Mouse (Mus musculus): ENCODE data around the gene Tgm3. TPM values are rescaled to one million over a fixed set of nuclear protein-coding genes. Genes with fewer than 3 reads are reported as not detected.

Tgm3 gene
- polyA plus RNA-seq, 1 experiment from 2014 or later = 0.14 TPM

- Histone ChIP-seq H3K4me2 (replicated peaks; ENCODE audit: low read depth, low read length) (no peak overlapping the region), H3K4me1 (ENCODE audit: control insufficient read depth, insufficient read depth, low read length) (no peaks in the 10 kb centered on the region), H3K36me3 (ENCODE audit: control insufficient read depth, insufficient read depth, low read length) (no peaks in the 10 kb centered on the region), H3K4me3 (ENCODE audit: low read depth, low read length) (no peak overlapping the region), H3K27ac (ENCODE audit: low read length) (no peak overlapping the region), H3K9ac (replicated peaks; ENCODE audit: low read depth, low read length) (no peak overlapping the region), H3K9me3 (ENCODE audit: control insufficient read depth, low read depth, low read length) (no peaks in the 10 kb centered on the region), H3K27me3 (ENCODE audit: control insufficient read depth, insufficient read depth, low read length) (no peaks in the 10 kb centered on the region)
- WGBS = 86% methylated on average over 6 of the region's 6 CpGs
- no peak for ATAC-seq (ENCODE audit: insufficient number of reproducible peaks, insufficient read depth, low FRiP score, low read depth)
These were observed 28.2 kb downstream of the Tgm3 start for GRCm38 (mm10) chr2:130040190-130040886.

GRCm38 (mm10) chr2:130043835-130044234 lies 31.7 kb downstream of the Tgm3 start:
- WGBS = 75% methylated on average over 4 of the region's 4 CpGs
- H3K27ac ChIP-seq (ENCODE audit: low read length) = no peak overlapping the region

GRCm38 (mm10) chr2:130047923-130048440 lies 35.8 kb downstream of the Tgm3 start:
- H3K4me1 ChIP-seq (ENCODE audit: control insufficient read depth, insufficient read depth, low read length) = no peaks in the 10 kb centered on the region
- no peak for ATAC-seq (ENCODE audit: insufficient number of reproducible peaks, insufficient read depth, low FRiP score, low read depth)
- H3K4me2 ChIP-seq (replicated peaks; ENCODE audit: low read depth, low read length) = no peak overlapping the region

More at GRCm38 (mm10) chr2:130043835-130044234, 31.7 kb downstream of the Tgm3 start:
- ATAC-seq (ENCODE audit: insufficient number of reproducible peaks, insufficient read depth, low FRiP score, low read depth) = no peak
- no peak overlapping the region for H3K9ac ChIP-seq (replicated peaks; ENCODE audit: low read depth, low read length)
- H3K4me2 ChIP-seq (replicated peaks; ENCODE audit: low read depth, low read length) = no peak overlapping the region
- no peaks in the 10 kb centered on the region for H3K36me3 ChIP-seq (ENCODE audit: control insufficient read depth, insufficient read depth, low read length)
- H3K4me1 ChIP-seq (ENCODE audit: control insufficient read depth, insufficient read depth, low read length) = no peaks in the 10 kb centered on the region
- H3K27me3 ChIP-seq (ENCODE audit: control insufficient read depth, insufficient read depth, low read length) = no peaks in the 10 kb centered on the region
- H3K4me3 ChIP-seq (ENCODE audit: low read depth, low read length) = no peak overlapping the region
- H3K9me3 ChIP-seq (ENCODE audit: control insufficient read depth, low read depth, low read length) = no peaks in the 10 kb centered on the region

GRCm38 (mm10) chr2:130048792-130049191 lies 36.6 kb downstream of the Tgm3 start:
- Histone ChIP-seq H3K9me3 (ENCODE audit: control insufficient read depth, low read depth, low read length) (no peaks in the 10 kb centered on the region), H3K4me1 (ENCODE audit: control insufficient read depth, insufficient read depth, low read length) (no peaks in the 10 kb centered on the region), H3K4me2 (replicated peaks; ENCODE audit: low read depth, low read length) (no peak overlapping the region), H3K36me3 (ENCODE audit: control insufficient read depth, insufficient read depth, low read length) (no peaks in the 10 kb centered on the region), H3K9ac (replicated peaks; ENCODE audit: low read depth, low read length) (no peak overlapping the region), H3K27me3 (ENCODE audit: control insufficient read depth, insufficient read depth, low read length) (no peaks in the 10 kb centered on the region), H3K4me3 (ENCODE audit: low read depth, low read length) (no peak overlapping the region), H3K27ac (ENCODE audit: low read length) (no peak overlapping the region)
- 75% methylated on average over 6 of the region's 6 CpGs for WGBS
- no peak for ATAC-seq (ENCODE audit: insufficient number of reproducible peaks, insufficient read depth, low FRiP score, low read depth)

More at GRCm38 (mm10) chr2:130047923-130048440, 35.8 kb downstream of the Tgm3 start:
- Histone ChIP-seq H3K27me3 (ENCODE audit: control insufficient read depth, insufficient read depth, low read length) (no peaks in the 10 kb centered on the region), H3K4me3 (ENCODE audit: low read depth, low read length) (no peak overlapping the region), H3K9me3 (ENCODE audit: control insufficient read depth, low read depth, low read length) (no peaks in the 10 kb centered on the region), H3K27ac (ENCODE audit: low read length) (no peak overlapping the region), H3K9ac (replicated peaks; ENCODE audit: low read depth, low read length) (no peak overlapping the region), H3K36me3 (ENCODE audit: control insufficient read depth, insufficient read depth, low read length) (no peaks in the 10 kb centered on the region)
- WGBS = 83% methylated on average over 13 of the region's 13 CpGs

GRCm38 (mm10) chr2:130058149-130058548 lies 46.0 kb downstream of the Tgm3 start:
- WGBS = 53% methylated on average over 1 of the region's 1 CpGs
- no peak for ATAC-seq (ENCODE audit: insufficient number of reproducible peaks, insufficient read depth, low FRiP score, low read depth)

GRCm38 (mm10) chr2:130068228-130068627 lies 56.1 kb downstream of the Tgm3 start:
- Histone ChIP-seq H3K4me3 (ENCODE audit: low read depth, low read length) (no peak overlapping the region), H3K27me3 (ENCODE audit: control insufficient read depth, insufficient read depth, low read length) (no peaks in the 10 kb centered on the region), H3K36me3 (ENCODE audit: control insufficient read depth, insufficient read depth, low read length) (no peaks in the 10 kb centered on the region), H3K27ac (ENCODE audit: low read length) (no peak overlapping the region), H3K9me3 (ENCODE audit: control insufficient read depth, low read depth, low read length) (no peaks in the 10 kb centered on the region), H3K9ac (replicated peaks; ENCODE audit: low read depth, low read length) (no peak overlapping the region), H3K4me2 (replicated peaks; ENCODE audit: low read depth, low read length) (no peak overlapping the region), H3K4me1 (ENCODE audit: control insufficient read depth, insufficient read depth, low read length) (no peaks in the 10 kb centered on the region)
- ATAC-seq (ENCODE audit: insufficient number of reproducible peaks, insufficient read depth, low FRiP score, low read depth) = no peak
- 26% methylated on average over 3 of the region's 3 CpGs for WGBS

More at GRCm38 (mm10) chr2:130058149-130058548, 46.0 kb downstream of the Tgm3 start:
- H3K4me1 ChIP-seq (ENCODE audit: control insufficient read depth, insufficient read depth, low read length) = no peaks in the 10 kb centered on the region
- H3K9me3 ChIP-seq (ENCODE audit: control insufficient read depth, low read depth, low read length) = no peaks in the 10 kb centered on the region
- H3K36me3 ChIP-seq (ENCODE audit: control insufficient read depth, insufficient read depth, low read length) = no peaks in the 10 kb centered on the region
- no peak overlapping the region for H3K4me2 ChIP-seq (replicated peaks; ENCODE audit: low read depth, low read length)
- no peak overlapping the region for H3K4me3 ChIP-seq (ENCODE audit: low read depth, low read length)
- H3K27ac ChIP-seq (ENCODE audit: low read length) = no peak overlapping the region
- no peak overlapping the region for H3K9ac ChIP-seq (replicated peaks; ENCODE audit: low read depth, low read length)
- H3K27me3 ChIP-seq (ENCODE audit: control insufficient read depth, insufficient read depth, low read length) = no peaks in the 10 kb centered on the region

- 81% methylated on average over 2 of the region's 2 CpGs for WGBS
- Histone ChIP-seq H3K4me3 (ENCODE audit: low read depth, low read length) (no peak overlapping the region), H3K27ac (ENCODE audit: low read length) (no peak overlapping the region), H3K9ac (replicated peaks; ENCODE audit: low read depth, low read length) (no peak overlapping the region), H3K4me2 (replicated peaks; ENCODE audit: low read depth, low read length) (no peak overlapping the region), H3K27me3 (ENCODE audit: control insufficient read depth, insufficient read depth, low read length) (no peaks in the 10 kb centered on the region), H3K4me1 (ENCODE audit: control insufficient read depth, insufficient read depth, low read length) (no peaks in the 10 kb centered on the region), H3K9me3 (ENCODE audit: control insufficient read depth, low read depth, low read length) (no peaks in the 10 kb centered on the region), H3K36me3 (ENCODE audit: control insufficient read depth, insufficient read depth, low read length) (no peaks in the 10 kb centered on the region)
- no peak for ATAC-seq (ENCODE audit: insufficient number of reproducible peaks, insufficient read depth, low FRiP score, low read depth)
These were observed 58.2 kb downstream of the Tgm3 start for GRCm38 (mm10) chr2:130070396-130070795.
